Mouse (Mus musculus): ENCODE results near the gene Atp6v0b. TPM values are rescaled to one million over a fixed set of nuclear protein-coding genes. Genes with fewer than 3 reads are reported as not detected.
A peak's percentile ranks its signal among the peaks of the same experiment; 100 is the strongest.

Atp6v0b gene
- total and polyA plus RNA-seq, 3 experiments, result 219 to 297 (median 247) TPM

- no peak overlapping the region for H3K4me3 ChIP-seq (ENCODE audit: low read depth, low read length)
- H3K9me3 ChIP-seq (replicated peaks), result no peaks in the 10 kb centered on the region
- DNase-seq (ENCODE audit: low spot score) (no peak), ATAC-seq (ENCODE audit: extremely low read depth, insufficient number of reproducible peaks, low FRiP score, poor library complexity, severe bottlenecking) (no peak)
- no peaks in the 10 kb centered on the region for H3K4me1 ChIP-seq (ENCODE audit: insufficient read depth, low read depth, low read length)
- peaks cover 17% of the 10 kb centered on the region for H3K27me3 ChIP-seq (ENCODE audit: insufficient read depth, low read length)
- peaks cover 24% of the 10 kb centered on the region for H3K36me3 ChIP-seq (replicated peaks)
- TF ChIP-seq TAL1 (conservative IDR thresholded peaks at IDR 0.05; ENCODE audit: low read depth, low read length) (no peak), CTCF (IDR thresholded peaks at IDR 0.05; ENCODE audit: low read depth, low read length) (no peak), GATA2 (IDR thresholded peaks at IDR 0.05; ENCODE audit: borderline replicate concordance, low read depth, low read length) (no peak), GATA1 (IDR thresholded peaks at IDR 0.05; ENCODE audit: borderline replicate concordance, low read length) (no peak), POLR2AphosphoS5 (IDR thresholded peaks at IDR 0.05; ENCODE audit: insufficient replicate concordance, low read depth, low read length) (no peak)
Measured at GRCm38 (mm10) chr4:117860570-117860969, 26.6 kb downstream of the Atp6v0b start.

- TF ChIP-seq GATA2 (IDR thresholded peaks at IDR 0.05; ENCODE audit: borderline replicate concordance, low read depth, low read length) (no peak), CTCF (IDR thresholded peaks at IDR 0.05; ENCODE audit: low read depth, low read length) (peak; percentile 55)
- no peaks in the 10 kb centered on the region for H3K4me1 ChIP-seq (ENCODE audit: insufficient read depth, low read depth, low read length)
- ATAC-seq (ENCODE audit: extremely low read depth, insufficient number of reproducible peaks, low FRiP score, poor library complexity, severe bottlenecking) (no peak), DNase-seq (ENCODE audit: low spot score) (peak; percentile 42)
- peaks cover 16% of the 10 kb centered on the region for H3K36me3 ChIP-seq (replicated peaks)
- H3K9me3 ChIP-seq (replicated peaks), result no peaks in the 10 kb centered on the region
- no peak overlapping the region for H3K4me3 ChIP-seq (ENCODE audit: low read depth, low read length)
- peaks cover 29% of the 10 kb centered on the region for H3K27me3 ChIP-seq (ENCODE audit: insufficient read depth, low read length)
Measured at GRCm38 (mm10) chr4:117858794-117859193, 28.3 kb downstream of the Atp6v0b start.

DNA sequence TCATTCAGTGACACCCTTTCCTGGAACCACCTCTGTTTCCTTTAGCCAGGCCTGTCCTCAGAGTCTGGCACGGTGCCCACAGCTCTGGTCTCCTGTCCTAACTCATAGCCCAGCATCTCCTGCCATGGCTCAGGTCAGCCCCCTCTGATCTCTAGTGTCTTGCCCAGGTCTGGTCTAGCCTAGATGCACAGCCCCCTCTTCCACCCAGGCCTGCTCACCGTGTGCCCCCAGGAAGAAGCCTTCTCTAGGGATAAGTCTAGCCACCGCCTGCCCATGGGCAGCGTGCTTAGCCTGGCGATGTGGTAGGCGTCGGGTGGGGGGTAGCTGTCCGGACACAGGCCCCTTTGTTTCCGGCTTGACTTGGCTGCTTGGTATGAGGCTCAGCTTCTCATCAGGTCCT is 32.0 kb downstream of the Atp6v0b start:
- TF ChIP-seq TAL1 (conservative IDR thresholded peaks at IDR 0.05; ENCODE audit: low read depth, low read length) (no peak), GATA2 (IDR thresholded peaks at IDR 0.05; ENCODE audit: borderline replicate concordance, low read depth, low read length) (no peak), POLR2AphosphoS5 (IDR thresholded peaks at IDR 0.05; ENCODE audit: insufficient replicate concordance, low read depth, low read length) (no peak), CTCF (IDR thresholded peaks at IDR 0.05; ENCODE audit: low read depth, low read length) (no peak), GATA1 (IDR thresholded peaks at IDR 0.05; ENCODE audit: borderline replicate concordance, low read length) (no peak)
- H3K4me1 ChIP-seq (ENCODE audit: insufficient read depth, low read depth, low read length), result no peaks in the 10 kb centered on the region
- ATAC-seq (ENCODE audit: extremely low read depth, insufficient number of reproducible peaks, low FRiP score, poor library complexity, severe bottlenecking) (no peak), DNase-seq (ENCODE audit: low spot score) (no peak)
- H3K36me3 ChIP-seq (replicated peaks), result peaks cover 12% of the 10 kb centered on the region
- H3K27me3 ChIP-seq (ENCODE audit: insufficient read depth, low read length), result peaks cover 28% of the 10 kb centered on the region
- H3K4me3 ChIP-seq (ENCODE audit: low read depth, low read length), result no peak overlapping the region
- H3K9me3 ChIP-seq (replicated peaks), result no peaks in the 10 kb centered on the region

DNA sequence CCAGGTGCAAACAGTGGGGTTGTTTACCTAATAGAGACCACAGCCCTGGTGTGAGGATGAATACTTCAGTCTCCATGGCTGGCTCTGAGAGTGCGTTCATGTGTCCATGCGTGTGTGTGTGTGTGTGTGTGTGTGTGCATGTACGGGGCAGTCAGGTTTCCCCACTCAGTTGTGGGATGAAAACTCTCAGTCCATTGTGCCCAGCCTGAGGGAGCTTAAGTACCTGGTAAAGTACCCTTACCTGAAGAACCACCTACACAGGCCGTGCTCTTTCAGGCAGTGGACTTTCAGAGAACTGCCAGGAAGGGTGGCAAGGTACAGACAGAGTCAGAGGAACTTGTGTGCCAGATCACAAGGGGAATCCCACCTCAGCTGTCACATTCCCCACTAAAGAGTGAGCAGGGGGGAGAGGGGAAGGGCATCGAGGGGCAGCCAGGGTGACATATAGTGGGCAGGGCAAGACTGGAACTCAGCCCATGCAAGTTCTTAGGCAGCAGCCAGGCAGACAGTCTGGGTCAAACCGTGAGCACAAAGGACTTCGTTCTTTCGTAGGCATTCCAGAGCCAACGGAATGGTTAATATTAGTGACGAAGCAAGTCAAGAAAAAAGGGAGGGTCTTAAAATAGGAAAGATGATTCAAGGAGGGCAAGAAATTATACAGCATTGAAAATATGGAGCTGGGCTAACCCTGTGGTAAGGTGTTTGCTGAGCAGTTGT is 34.8 kb downstream of the Atp6v0b start:
- Histone ChIP-seq H3K9me3 (replicated peaks) (no peaks in the 10 kb centered on the region), H3K27me3 (ENCODE audit: insufficient read depth, low read length) (peaks cover 37% of the 10 kb centered on the region), H3K4me3 (ENCODE audit: low read depth, low read length) (no peak overlapping the region), H3K36me3 (replicated peaks) (peaks cover 14% of the 10 kb centered on the region), H3K4me1 (ENCODE audit: insufficient read depth, low read depth, low read length) (no peaks in the 10 kb centered on the region)
- ATAC-seq (ENCODE audit: extremely low read depth, insufficient number of reproducible peaks, low FRiP score, poor library complexity, severe bottlenecking), result no peak
- TF ChIP-seq GATA2 (IDR thresholded peaks at IDR 0.05; ENCODE audit: borderline replicate concordance, low read depth, low read length), result no peak
- no peak for TF ChIP-seq TAL1 (conservative IDR thresholded peaks at IDR 0.05; ENCODE audit: low read depth, low read length)
- no peak for TF ChIP-seq CTCF (IDR thresholded peaks at IDR 0.05; ENCODE audit: low read depth, low read length)
- TF ChIP-seq GATA1 (IDR thresholded peaks at IDR 0.05; ENCODE audit: borderline replicate concordance, low read length), result no peak
- no peak for TF ChIP-seq POLR2AphosphoS5 (IDR thresholded peaks at IDR 0.05; ENCODE audit: insufficient replicate concordance, low read depth, low read length)
- no peak for DNase-seq (ENCODE audit: low spot score)

DNA sequence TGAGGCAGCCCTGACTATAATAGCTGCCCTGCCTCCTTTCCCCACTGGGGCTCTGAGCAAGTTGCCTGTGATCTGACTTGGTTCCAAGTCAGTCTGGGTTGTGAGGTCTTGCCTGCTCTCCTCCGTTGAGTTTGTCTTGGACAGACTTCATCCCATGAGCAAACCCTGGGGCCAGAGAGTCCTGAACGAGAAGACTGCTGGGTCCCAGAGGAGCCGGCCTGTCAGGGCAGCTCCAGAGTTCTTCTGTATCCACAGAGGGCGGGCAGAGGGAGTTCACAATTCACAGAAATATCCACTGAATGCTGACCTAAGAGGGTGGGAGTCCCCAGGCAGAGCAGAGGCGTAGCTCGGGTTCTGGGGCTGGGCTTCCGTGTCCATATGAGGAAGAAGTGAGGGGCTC is 36.3 kb downstream of the Atp6v0b start:
- no peak for TF ChIP-seq TAL1 (conservative IDR thresholded peaks at IDR 0.05; ENCODE audit: low read depth, low read length)
- TF ChIP-seq GATA1 (IDR thresholded peaks at IDR 0.05; ENCODE audit: borderline replicate concordance, low read length), result no peak
- no peak for TF ChIP-seq GATA2 (IDR thresholded peaks at IDR 0.05; ENCODE audit: borderline replicate concordance, low read depth, low read length)
- TF ChIP-seq CTCF (IDR thresholded peaks at IDR 0.05; ENCODE audit: low read depth, low read length), result no peak
- H3K36me3 ChIP-seq (replicated peaks), result peaks cover 10% of the 10 kb centered on the region
- H3K4me1 ChIP-seq (ENCODE audit: insufficient read depth, low read depth, low read length), result no peaks in the 10 kb centered on the region
- H3K27me3 ChIP-seq (ENCODE audit: insufficient read depth, low read length), result peaks cover 35% of the 10 kb centered on the region
- DNase-seq (ENCODE audit: low spot score) (no peak), ATAC-seq (ENCODE audit: extremely low read depth, insufficient number of reproducible peaks, low FRiP score, poor library complexity, severe bottlenecking) (no peak)
- H3K9me3 ChIP-seq (replicated peaks), result no peaks in the 10 kb centered on the region
- H3K4me3 ChIP-seq (ENCODE audit: low read depth, low read length), result no peak overlapping the region

- no peak for DNase-seq (ENCODE audit: low spot score)
- peaks cover 32% of the 10 kb centered on the region for H3K27me3 ChIP-seq (ENCODE audit: insufficient read depth, low read length)
- H3K9me3 ChIP-seq (replicated peaks), result no peaks in the 10 kb centered on the region
- peaks cover 16% of the 10 kb centered on the region for H3K36me3 ChIP-seq (replicated peaks)
- no peak for ATAC-seq (ENCODE audit: extremely low read depth, insufficient number of reproducible peaks, low FRiP score, poor library complexity, severe bottlenecking)
- TF ChIP-seq POLR2AphosphoS5 (IDR thresholded peaks at IDR 0.05; ENCODE audit: insufficient replicate concordance, low read depth, low read length) (no peak), GATA1 (IDR thresholded peaks at IDR 0.05; ENCODE audit: borderline replicate concordance, low read length) (no peak), GATA2 (IDR thresholded peaks at IDR 0.05; ENCODE audit: borderline replicate concordance, low read depth, low read length) (no peak), CTCF (IDR thresholded peaks at IDR 0.05; ENCODE audit: low read depth, low read length) (no peak), TAL1 (conservative IDR thresholded peaks at IDR 0.05; ENCODE audit: low read depth, low read length) (no peak)
- H3K4me3 ChIP-seq (ENCODE audit: low read depth, low read length), result no peak overlapping the region
- H3K4me1 ChIP-seq (ENCODE audit: insufficient read depth, low read depth, low read length), result peaks cover 3% of the 10 kb centered on the region; the same call in 1 of the 2 replicates
Measured at GRCm38 (mm10) chr4:117850176-117850575, 37.0 kb downstream of the Atp6v0b start.
